Mouse (Mus musculus): Measurements from ENCODE around the gene Hdac11.

DNA sequence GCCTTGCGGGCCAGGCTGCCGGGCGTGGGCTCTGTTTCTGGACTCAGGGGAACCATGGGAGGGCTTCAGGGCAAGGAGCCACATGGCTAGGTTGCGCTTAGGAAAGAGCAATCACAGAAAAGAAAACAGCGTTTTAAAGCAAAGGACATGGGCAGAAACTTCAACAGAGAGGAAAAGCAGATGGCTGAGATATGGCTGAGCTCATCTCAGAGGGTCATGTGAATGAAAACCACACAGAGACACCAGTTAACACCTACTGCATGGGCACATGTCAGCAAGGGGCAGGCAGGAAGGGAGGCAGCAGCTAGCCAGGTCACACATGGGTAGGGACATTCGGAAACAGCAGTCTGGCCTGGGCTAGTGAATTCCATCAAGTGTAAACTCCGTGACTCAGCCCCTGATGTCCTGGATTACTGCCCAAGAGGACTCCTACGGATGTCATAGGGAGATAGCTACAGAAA is 45.4 kb downstream of the Hdac11 start:
- TF ChIP-seq CTCF (IDR thresholded peaks at IDR 0.05; ENCODE audit: low read depth, low read length), result no peak
- TF ChIP-seq POLR2A (IDR thresholded peaks at IDR 0.05; ENCODE audit: insufficient read depth, low read length), result no peak
